Mouse (Mus musculus) monocyte, adult 5-6 weeks (primary cell): ENCODE data around the gene Rin1. TPM values are rescaled to one million over a fixed set of nuclear protein-coding genes. Genes with fewer than 3 reads are reported as not detected.

Experiments
- ATAC-seq: fragments of 153-309, 156-312 bp; replicated peaks from 2 replicates; pipeline ENCODE4 v1.8.0; 2017; ENCODE audit warnings: mild to moderate bottlenecking; ENCODE audit not compliant: low TSS enrichment, insufficient number of reproducible peaks, severe bottlenecking, poor library complexity, low FRiP score
- total RNA-seq: library from RNA; stranded (forward); fragments of 200-1000, 200-491, 200-594 nt; gene quantifications from 3 replicates; pipeline ENCODE4 v1.2.3, GENCODE M21; 2017

Gene Rin1
- total RNA-seq, 1 experiment from 2014 or later: 0.19 TPM

- no peak for ATAC-seq
Observed at GRCm38 (mm10) chr19:5062446-5062845, 12.2 kb downstream of the Rin1 start.

GRCm38 (mm10) chr19:5065104-5065503 is 14.8 kb downstream of the Rin1 start:
- no peak for ATAC-seq

- ATAC-seq: no peak
Observed at GRCm38 (mm10) chr19:5067040-5067799, 16.9 kb downstream of the Rin1 start.

- ATAC-seq: no peak
Observed at GRCm38 (mm10) chr19:5067867-5068569, 17.7 kb downstream of the Rin1 start, which contains the start of gene Cd248. Gene Cd248 (plus strand): TSS chr19:5068078.

GRCm38 (mm10) chr19:5068570-5069234 is 18.4 kb downstream of the Rin1 start:
- no peak for ATAC-seq

- ATAC-seq: no peak
Observed at GRCm38 (mm10) chr19:5069486-5069885, 19.2 kb downstream of the Rin1 start.

GRCm38 (mm10) chr19:5069978-5070377 is 19.7 kb downstream of the Rin1 start:
- no peak for ATAC-seq

GRCm38 (mm10) chr19:5071077-5071476 is 20.8 kb downstream of the Rin1 start:
- ATAC-seq: no peak

- peak; percentile 51 for ATAC-seq
Observed at GRCm38 (mm10) chr19:5071545-5072369, 21.5 kb downstream of the Rin1 start.

- no peak for ATAC-seq
Observed at GRCm38 (mm10) chr19:5072389-5073019, 22.2 kb downstream of the Rin1 start.

- no peak for ATAC-seq
Observed at GRCm38 (mm10) chr19:5073028-5073427, 22.7 kb downstream of the Rin1 start.

GRCm38 (mm10) chr19:5073518-5073917 is 23.2 kb downstream of the Rin1 start:
- no peak for ATAC-seq

- ATAC-seq: no peak
Observed at GRCm38 (mm10) chr19:5079279-5079678, 29.0 kb downstream of the Rin1 start.

- no peak for ATAC-seq
Observed at GRCm38 (mm10) chr19:5082005-5082404, 31.7 kb downstream of the Rin1 start.

GRCm38 (mm10) chr19:5082596-5082995 is 32.3 kb downstream of the Rin1 start:
- no peak for ATAC-seq

- ATAC-seq: no peak
Observed at GRCm38 (mm10) chr19:5083961-5084833, 33.9 kb downstream of the Rin1 start.

- no peak for ATAC-seq
Observed at GRCm38 (mm10) chr19:5084834-5085144, 34.5 kb downstream of the Rin1 start.
